Mouse (Mus musculus) forelimb bud, embryonic 11.5 days (tissue): ENCODE measurements around the gene Ror1.

ENCODE experiments used
- DNase-seq: peaks from one replicate; pipeline ENCODE4 v3.0.0-alpha.2; 2012; ENCODE audit warnings: low read depth, low spot score

Gene Ror1

DNA sequence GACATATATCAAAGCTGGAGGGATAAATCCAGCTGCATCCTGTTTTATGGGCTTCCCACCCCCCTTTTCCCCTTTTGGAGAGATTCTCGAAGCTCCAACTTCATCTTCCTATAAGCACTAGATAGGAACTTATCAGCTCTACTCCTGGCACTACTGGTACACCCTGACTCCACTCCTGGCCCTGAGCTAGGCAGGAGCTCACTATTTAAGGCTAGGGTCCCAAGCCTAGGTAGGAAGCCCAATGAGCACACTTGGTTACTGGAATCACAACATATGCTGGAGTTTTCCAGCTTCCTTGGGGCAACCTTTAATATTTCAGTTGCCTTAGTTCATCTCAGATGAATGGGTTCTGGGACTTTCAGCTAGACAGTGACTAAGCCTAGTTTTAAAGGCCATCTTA, 156.5 kb downstream of the Ror1 start:
- no peak for DNase-seq

DNA sequence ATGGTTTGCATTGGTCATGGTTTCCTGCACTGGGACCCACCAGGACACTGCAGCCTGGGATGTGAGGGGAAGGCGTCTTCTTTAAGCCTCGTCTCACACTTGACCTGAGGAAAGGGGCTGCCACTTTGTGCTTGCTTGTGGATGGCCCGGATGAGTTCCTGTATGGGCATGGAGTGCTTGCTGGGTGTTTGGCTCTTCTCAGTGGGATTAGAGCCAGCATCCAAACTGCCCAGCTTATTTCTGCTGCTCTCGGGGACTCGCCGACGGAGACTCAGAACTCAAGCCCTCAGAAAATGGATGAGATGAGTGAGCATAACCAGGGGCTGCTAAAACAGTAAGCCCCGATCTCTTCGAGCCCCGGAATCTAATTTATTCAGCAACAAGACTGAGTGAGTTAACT, 157.1 kb downstream of the Ror1 start:
- DNase-seq: no peak

DNA sequence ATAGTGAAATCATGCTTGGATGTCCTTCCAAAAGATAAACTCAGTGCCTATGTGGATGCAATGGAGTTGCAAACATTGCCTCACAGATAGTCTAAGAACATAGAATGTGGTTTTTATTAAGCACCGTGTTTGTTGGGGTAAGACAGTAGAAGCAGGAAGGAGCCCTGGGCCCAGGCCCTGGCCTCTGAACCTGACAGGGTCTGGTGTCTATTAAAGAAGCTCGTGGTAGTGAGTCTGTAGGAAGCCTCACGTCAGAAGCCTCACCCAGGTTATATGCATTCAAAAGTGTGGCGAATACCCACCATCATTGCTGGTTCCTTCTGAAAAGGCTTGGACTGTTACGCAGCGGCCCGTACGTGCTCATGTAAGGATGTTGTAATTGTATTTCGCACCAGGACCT, 157.8 kb downstream of the Ror1 start:
- DNase-seq: no peak

DNA sequence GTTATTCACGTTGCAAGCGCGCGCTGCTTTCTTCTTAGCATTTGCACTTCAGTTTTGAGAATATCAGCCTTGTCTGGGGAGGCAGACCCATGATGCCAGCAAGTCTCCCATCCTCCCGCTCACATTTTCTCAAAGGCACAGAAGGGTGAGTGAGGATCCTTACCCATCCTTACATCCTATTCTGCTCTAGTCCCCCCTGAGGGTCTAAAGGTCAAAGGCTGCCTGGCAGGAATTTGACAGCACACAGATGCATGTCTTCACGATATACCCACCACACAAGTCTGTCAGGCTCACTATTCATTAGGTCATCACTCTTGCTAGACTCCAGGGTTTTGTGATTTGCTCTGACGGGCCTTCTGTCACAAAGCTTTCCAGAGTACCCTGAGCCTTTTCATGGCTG, 158.2 kb downstream of the Ror1 start:
- DNase-seq: no peak

DNA sequence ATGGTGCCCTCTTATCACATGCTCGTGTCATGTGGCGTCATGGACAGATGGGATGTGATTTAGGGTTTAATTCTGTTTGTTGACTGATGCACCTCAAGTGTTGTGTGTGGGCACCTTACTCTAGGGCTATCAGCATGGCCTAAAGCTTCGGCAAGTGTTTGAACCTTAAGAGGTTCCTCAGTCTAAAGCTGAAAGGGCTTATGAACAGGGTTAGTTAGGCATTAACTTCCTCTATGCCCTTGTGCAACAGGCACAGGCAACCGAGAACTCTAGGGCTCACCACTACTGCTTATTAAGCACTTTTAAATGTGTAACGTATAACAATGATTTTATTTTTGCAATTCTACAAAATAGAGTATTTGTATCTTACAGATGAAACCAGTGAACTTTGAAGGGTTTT, 162.9 kb downstream of the Ror1 start:
- DNase-seq: no peak

DNA sequence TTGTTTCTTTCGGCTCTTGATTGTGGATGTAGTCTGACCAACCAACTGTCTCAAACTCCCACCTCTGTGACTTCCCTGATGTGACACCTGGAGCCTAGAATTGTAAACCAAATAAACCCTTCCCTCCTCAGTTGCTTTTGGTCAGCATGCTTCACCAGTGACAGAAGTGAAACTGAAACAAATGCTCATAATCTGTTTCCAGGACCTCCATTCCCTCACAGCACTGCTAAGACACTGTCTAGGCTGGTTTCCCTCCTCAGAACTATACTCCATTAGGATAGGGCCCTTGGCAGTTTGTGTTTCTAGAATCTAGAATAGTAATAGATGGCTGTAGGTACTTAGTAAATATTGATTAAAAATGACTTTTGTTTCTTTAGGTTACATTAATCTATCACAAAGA, 168.3 kb downstream of the Ror1 start:
- DNase-seq: no peak

DNA sequence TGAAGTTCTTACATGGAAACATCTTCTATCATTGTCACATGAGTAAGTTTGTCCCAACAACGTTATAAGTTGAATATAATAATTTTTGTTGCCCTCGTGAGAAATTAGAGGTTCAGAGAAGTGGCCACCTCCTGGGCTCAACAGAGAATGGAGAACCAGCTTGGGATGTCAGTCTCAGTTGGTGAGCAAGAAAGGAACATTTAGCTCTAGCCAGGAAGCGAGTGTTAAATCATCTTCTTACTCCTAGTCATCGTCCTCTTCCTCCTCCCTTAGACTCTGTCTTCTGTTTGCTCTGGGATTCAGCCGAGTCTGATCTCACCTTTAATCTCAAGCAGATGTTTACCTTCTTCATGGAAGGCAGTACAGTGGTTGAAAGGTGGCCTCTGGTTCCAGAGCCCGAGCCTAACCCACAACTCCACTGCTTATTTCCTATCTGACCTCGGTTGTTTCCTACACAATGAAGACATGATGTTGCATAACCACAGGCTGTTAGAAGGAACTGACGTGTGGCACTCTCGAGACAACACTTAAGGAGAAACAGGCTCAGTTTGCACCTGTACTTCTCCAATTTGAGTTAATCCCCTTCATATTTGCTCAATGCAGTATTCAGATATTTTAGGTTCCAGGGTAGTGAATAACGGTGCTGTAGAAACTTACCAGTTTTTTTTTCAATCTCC, 175.6 kb downstream of the Ror1 start:
- no peak for DNase-seq

DNA sequence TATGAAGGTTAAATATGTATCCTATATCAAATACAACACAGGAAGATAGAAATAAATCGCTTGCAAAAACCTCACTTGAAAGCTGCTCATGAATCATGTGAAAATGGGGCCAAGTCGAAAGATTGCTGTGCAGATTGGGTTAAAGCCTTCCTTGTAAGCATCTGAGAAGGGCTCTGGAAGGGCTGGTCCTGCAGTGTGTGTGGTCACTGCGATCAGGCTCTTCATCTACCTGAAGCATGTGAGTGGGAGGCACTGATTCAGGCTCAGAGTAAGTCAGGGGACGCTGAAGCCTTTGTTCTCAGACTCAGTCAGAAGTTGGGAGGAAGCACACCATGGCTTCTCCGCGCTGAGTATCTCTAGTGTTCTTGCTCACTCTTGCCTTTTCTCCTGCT, 176.1 kb downstream of the Ror1 start:
- no peak for DNase-seq

DNA sequence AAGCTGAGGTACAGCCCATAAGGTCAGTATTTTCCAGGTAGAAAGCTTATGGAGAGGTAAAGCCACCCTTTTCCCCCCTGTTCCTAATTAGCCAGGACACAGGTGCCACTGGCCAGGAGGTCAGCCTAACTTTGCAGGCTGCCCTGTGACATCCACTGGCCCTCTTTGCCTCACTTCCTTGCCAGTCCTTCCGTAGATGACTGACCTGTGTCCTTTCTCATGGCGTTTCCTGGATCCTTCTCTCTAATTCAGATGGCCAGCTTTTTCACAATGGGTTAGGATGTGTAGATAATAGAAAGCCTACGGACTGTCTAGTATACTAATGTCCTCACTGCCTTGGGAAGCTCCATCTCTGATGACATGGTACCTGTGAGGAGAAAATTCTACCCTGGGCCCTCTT, 177.8 kb downstream of the Ror1 start:
- no peak for DNase-seq

DNA sequence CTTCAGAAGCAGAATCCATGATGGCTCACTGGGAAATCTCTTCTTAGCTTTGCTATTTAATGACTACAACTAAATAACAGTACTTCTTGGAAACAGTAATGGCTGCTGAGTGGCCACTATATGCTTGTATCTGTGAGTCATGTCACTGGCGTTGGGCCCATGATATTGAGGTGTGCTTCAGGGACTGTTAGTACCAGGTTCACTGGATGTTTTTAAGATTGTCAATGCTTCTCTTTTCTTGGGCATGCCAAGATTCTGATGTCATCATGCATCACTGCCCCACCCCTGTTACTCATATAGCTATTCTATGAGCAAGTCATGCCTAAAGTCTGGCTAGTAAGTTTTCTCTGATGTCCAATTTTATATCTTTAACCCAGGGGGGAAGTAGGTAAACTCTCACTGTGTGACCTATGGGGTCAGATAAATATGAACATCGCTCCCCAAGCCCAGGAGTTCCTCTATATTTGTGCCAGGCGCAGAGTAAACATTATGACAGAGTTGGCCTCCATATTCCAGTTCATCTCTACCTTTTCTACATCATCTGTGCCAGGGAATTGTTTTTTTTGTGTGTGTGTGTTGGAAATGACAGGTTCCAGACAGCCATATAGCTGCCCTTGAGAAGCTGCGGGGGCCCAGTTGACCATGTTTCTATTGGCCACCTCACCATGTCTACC, 178.4 kb downstream of the Ror1 start:
- no peak for DNase-seq

DNA sequence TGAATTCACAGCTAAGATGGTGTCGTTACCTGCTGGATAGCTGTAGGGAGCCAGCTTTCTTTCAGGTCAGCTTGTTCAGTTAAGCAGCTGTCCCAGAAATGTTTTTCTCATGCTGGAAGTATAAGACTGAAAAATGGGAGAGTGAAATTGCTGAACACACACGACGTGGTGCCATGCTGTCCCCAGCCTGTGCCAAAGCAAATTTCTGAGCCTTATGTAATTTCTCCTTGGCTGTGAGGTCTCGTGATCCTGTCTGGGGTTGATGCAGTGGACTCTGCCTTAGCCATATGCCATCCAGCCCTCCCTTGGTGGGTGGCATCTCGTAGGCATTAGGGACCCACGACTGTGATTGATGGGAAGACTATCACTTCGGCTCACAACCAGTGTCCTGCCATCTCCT, 180.9 kb downstream of the Ror1 start:
- no peak for DNase-seq

DNA sequence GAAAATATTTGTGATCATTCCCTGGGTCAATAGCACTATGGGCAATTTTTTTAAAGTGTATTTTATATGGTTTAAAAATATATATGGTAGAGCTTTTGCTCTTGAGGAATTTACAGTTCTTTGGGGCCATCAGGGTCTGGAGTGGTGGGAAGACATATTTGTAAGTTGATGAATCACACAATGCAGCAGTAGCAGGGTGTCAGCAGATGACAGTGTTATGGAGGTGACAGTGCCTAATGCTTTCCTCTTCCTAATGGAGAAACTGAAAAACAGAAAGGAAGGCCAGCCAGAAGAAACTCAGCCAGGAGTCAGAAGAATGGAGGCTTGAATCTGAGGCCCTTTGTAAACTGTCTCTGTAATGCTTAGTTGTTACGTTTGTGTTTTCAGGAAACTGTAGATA, 181.4 kb downstream of the Ror1 start:
- no peak for DNase-seq

DNA sequence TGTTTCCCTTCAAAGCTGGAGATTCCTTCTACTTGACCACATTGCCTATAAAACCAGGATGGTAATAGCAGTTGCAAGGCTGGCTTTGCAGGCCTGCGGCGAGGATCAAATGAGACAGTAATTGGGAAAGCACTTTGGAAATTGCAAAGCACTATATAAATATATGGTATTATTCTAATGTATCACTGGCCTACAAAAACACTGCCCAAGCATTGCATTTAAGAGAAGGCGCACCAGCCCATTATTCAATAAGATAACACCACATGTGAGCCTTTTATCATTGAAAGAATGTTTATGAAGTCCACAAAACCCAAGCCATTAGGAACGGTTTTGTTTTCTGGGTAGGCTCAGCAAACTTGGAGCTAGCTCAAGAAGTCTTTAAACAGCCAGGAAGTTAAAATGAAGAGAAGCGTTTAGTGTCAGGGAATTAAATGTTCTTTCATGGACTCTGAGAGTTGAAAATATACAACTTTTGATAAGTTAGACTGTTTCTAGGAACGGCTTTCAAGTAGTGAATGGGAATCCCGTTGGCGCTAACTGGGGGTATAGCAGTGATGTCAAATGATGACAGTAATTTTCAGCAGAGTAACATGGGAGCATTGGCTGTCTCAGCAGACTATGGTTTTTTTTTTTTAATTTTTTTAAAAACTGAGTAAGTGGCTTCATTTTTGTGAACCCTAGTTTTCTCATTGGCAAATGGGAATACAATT, 187.7 kb downstream of the Ror1 start:
- DNase-seq: no peak

DNA sequence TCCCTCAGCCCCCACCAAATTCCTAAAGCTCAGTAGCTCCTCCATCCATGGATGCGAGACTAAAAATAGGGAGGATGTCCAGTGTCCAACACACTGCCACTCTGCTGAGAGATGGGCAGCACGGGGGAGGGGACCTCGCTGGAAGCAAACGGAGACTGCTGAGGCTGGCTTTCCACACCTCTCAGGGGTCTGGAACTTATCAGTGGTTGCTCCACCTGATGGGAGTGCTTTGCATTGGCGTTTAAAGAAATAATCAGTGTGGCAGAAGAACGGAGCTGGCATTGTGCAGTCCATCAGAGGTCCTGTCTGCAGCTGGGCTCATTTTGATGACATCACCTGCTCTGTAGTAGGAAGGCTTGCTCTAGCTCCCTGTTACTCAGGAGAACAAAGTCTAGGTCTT, 188.9 kb downstream of the Ror1 start:
- DNase-seq: no peak

DNA sequence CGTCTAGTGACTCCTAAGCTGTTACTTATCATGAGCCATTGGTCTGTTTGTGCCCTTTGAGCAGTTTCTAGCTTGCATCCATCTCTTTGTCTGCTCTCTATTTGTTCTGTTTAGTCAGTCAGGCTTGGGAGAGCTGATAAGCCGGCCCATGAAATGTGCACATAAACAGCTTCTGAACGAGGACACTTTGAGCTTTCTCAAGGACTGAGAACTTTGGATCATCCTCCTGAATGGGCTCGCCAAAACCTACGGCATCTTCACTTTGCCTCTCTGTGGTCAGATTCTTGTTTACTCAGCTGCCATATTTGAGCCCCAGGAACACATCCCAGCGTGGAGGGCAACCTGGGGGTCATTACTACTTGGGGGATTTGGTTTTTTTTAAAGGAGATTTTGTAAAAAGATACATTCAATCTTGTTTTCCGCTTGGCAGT, 190.5 kb downstream of the Ror1 start:
- DNase-seq: no peak

DNA sequence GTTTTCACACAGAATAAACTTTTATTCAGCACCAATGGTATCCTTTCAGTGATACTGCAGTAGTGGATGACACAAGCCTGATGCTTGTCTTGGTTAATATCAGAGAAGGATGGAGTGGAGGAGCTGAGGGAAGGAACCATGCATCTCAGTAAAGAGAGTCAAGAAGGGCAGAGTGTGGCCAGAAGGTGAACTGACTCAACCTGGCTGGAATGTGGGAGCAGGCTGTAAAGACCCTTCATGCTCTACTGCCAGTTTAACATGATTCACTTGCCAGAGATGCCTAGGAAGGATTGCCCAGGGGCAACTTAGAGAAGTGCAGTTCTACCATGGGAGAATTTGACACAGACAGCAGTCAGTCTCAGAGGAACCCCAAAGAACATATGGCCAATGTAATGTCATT, 191.2 kb downstream of the Ror1 start:
- DNase-seq: no peak

DNA sequence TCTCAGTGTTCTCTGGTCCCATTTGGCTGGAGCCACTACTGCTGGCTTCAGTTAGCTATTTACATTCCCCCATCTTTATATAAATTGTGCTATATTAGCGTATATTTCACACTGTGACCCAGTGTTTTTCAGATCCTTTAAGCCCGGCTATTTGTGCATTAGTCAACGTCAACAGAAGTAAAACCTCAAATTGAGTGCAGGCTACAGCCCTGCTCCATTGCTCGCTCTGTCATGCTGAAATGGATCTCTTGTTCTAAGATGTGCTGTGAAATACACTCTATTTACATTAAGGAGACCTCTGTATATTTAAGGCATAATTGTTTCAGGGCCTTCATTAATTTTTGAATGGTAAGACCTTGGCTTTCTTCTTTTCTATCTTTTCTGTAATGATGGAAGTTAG, 192.2 kb downstream of the Ror1 start:
- no peak for DNase-seq

DNA sequence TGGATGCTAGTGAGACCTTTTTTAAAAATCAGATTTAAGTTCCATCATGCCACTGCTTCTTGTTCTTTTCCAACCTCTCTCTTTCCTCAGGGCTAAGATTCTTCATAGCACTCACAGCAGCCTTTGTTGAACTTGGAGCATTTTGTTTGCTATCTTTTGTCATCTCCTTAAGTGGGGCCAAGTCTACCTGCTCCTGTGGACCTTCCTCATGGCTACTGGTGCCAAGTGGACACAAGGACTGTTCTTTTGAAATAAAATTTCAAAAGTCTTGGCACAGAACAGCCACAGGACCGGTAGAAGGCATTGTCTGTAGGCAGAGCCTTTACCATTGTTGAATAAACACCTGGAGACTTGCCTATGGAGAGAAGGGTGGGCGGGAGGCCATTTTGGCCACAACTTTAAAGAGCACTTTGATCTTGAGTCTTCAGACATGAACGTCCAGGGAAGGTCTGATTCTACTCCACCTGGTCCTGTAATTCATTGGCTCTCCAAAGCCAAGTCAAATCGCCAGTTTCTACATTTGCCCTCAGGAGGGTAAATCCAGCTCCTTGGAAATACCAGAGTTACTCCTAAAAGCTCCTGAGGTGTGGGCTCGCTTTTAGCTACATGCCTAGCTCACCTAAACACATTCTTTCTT, 195.5 kb downstream of the Ror1 start:
- DNase-seq: no peak

DNA sequence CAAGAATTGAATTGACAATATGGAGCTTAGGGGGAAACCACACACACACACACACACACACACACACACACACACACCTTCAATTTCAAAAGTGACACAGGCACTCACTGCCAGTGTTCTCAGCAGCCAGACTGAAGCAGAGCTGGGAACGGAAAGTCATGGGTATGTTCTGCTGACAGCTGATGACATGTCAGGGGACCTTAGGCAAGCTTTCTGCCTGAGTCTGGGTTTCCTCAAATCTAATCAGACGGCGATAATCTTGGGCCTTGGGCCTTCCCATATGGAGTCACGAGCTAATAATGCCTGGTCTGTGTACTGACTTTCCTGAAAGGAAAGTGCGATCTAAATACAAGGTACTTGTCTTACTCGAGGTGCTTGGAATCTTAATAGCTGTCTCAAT, 202.1 kb downstream of the Ror1 start:
- peak; percentile 30 for DNase-seq

DNA sequence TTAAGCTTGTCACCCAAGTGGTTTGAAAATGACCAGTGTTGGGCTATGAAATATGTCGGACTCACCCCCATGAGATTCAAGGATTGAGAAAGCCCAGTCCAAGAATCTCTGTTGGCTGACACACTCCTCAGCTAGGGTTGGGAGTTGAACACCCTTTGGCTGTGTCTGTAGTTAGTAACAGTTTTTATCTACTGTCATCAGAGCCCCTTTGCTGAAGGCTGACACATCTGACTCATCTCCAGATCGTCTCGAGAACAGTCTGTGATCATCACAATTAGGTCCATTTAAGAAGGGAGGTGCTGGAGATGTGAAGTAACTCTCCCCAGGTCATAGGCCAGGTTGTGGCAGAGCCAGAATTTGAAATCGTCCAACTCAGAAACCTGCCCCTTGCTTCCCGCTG, 203.0 kb downstream of the Ror1 start:
- DNase-seq: no peak

DNA sequence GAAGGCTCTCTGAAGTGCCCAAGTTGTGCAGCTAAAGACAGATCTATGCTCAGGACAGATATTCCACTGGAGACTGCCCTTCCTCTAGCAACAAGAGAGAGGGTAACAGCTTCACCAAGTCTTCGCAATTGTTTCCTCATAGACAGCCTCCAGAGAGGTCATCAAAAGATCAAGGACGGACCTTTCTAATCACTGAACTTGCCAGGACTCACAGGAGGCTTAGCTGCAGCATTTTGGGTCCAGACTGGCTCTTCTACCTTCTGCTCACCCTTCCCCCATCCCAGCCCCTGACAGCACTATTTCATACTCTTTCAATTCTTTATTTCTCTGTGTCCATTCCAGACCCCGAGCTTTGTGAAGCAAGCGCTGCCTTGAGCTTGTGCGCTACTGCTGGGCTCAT, 204.6 kb downstream of the Ror1 start:
- DNase-seq: no peak

DNA sequence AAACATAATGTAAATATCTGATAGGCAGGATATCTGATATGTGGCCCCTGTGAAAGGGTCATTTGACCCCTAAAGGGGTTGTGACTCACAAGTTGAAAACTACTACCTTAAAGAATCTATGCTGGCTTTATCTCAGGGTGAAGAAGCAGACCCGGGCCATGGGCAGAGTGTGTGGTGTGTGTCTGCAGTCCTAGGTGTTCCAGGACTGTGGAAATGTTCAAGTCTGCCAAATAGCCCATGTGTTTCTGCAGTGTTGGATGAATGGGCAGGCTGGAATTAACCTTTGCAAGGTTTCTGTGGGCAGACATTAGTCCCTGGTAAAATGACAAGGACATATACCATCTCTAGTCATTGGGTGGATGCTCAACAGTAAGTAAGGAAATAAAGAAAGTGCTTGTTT, 205.8 kb downstream of the Ror1 start:
- no peak for DNase-seq

DNA sequence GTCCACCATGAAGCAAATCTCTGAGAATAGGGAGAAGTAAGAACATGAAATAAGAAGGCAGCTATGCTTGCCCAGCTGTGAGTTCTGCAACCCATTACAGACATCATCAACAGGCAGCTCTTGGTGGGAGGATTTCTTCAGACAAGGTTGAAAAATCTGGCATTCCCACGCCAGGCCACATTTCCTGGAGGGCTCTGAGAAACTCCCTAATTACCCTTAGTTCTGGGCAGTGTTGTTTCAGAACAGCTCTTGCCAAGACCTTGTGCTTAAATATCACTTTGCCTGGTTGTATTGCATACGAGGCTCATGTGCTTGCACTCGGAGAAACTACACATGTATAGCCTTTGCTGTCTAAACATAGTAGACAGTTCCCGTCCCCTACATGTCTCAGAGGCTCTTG, 211.8 kb downstream of the Ror1 start:
- DNase-seq: no peak
